Mouse (Mus musculus): ENCODE measurements around the gene Hmgb4. TPM values are rescaled to one million over a fixed set of nuclear protein-coding genes. Genes with fewer than 3 reads are reported as not detected.

Hmgb4 gene
- not detected in 2 replicates for polyA plus RNA-seq (2012; rRNA removed; ENCODE audit: low replicate concordance)

DNA sequence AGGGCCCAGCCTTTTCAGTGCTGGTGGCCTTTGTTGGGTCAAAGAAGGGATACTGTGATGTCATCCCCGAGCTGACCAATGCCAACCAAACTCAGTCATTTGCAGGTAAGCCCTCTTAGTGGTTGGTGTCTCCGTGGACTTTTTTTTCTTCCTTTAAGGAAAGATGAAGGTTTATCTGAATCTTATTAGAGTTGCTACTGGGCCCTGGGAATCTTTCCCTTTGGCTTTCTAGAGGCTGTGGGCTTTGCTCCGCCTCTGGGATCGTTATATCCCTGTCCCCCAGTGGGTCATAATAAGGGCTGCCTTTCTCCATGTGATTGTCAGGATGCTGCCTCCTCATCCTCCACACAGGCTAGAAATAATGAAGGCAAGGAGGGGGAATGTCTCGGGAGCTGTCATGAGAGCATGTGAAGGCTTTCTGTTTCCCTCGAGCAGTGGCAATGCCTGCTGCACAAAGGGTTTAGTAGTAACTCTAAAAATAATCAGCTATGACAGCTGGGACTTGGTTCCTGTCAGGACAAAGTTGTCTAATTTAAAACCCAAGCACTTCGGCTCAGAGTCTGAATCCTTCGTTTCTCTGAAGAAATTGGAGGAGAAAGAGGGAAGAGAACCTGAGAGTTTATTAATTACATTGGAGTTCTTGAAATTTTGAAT is at the start of gene Hmgb4:
Gene Hmgb4, minus strand, starts transcription at position 51 of the 654 bp plus-strand sequence.

Data from duodenum, adult 2 months (tissue).